Mouse (Mus musculus) midbrain, embryonic 16.5 days (tissue): ENCODE measurements around the gene Rps19. TPM values are rescaled to one million over a fixed set of nuclear protein-coding genes. Genes with fewer than 3 reads are reported as not detected.

Experiments
- ATAC-seq: fragments of 200-750 bp; cut with Nextera tagmentation; 2 replicates; pipeline ENCODE4 v1.8.0; 2017; ENCODE audit warnings: moderate TSS enrichment
- H3K27ac ChIP-seq: fragments of 300-500 bp; sonication (generic); 2 replicates; pipeline ENCODE4 v1.5.1; 2014; ENCODE audit warnings: mild to moderate bottlenecking, low read length, mixed read lengths
- H3K27me3 ChIP-seq: fragments of 300-500 bp; sonication (generic); 2 replicates; pipeline ENCODE4 v1.6.1; 2014; ENCODE audit warnings: low read depth, low read length, mixed read lengths; ENCODE audit not compliant: control insufficient read depth, insufficient read depth
- H3K36me3 ChIP-seq: fragments of 300-500 bp; sonication (generic); 2 replicates; pipeline ENCODE4 v1.6.1; 2014; ENCODE audit warnings: mild to moderate bottlenecking, low read length, moderate library complexity, mixed read lengths; ENCODE audit not compliant: control insufficient read depth, insufficient read depth
- H3K4me1 ChIP-seq: fragments of 300-500 bp; sonication (generic); 2 replicates; pipeline ENCODE4 v1.6.1; 2014; ENCODE audit warnings: mild to moderate bottlenecking, low read length, mixed read lengths; ENCODE audit not compliant: control insufficient read depth, insufficient read depth
- H3K4me2 ChIP-seq: fragments of 300-500 bp; sonication (generic); 2 replicates; pipeline ENCODE4 v1.6.1; 2014; ENCODE audit warnings: mild to moderate bottlenecking, low read length, mixed read lengths
- H3K4me3 ChIP-seq: fragments of 300-500 bp; sonication (generic); 2 replicates; pipeline ENCODE4 v1.5.1; 2014; ENCODE audit warnings: low read depth, mild to moderate bottlenecking, low read length, moderate library complexity, mixed read lengths
- H3K9ac ChIP-seq: fragments of 300-500 bp; sonication (generic); 2 replicates; pipeline ENCODE4 v1.6.1; 2014; ENCODE audit warnings: low read depth, low read length, mixed read lengths
- H3K9me3 ChIP-seq: fragments of 300-500 bp; sonication (generic); replicated peaks from 2 replicates; pipeline ENCODE4 v1.6.1; 2014; ENCODE audit warnings: mild to moderate bottlenecking, low read length, mixed read lengths; ENCODE audit not compliant: control insufficient read depth, poor library complexity, severe bottlenecking
- WGBS: fragments of 180-500 bp; shearing (Covaris S2); extraction: QIAGEN DNeasy Blood & Tissue Kit; methylation state at CpG from one replicate; pipeline ENCODE4 v1.1.7; 2014; 5-methylcytosine and 5-hydroxymethylcytosine counted together
- polyA plus RNA-seq: library from polyadenylated mRNA; unstranded; fragments of >200 nt; fragmentation: Nextera tagmentation; extraction: Ambion mirVana; gene quantifications from 2 replicates; pipeline ENCODE4 v1.2.1, GENCODE M21; 2015

Rps19 gene
- polyA plus RNA-seq, 1 experiment from 2014 or later: 1,058 TPM

DNA sequence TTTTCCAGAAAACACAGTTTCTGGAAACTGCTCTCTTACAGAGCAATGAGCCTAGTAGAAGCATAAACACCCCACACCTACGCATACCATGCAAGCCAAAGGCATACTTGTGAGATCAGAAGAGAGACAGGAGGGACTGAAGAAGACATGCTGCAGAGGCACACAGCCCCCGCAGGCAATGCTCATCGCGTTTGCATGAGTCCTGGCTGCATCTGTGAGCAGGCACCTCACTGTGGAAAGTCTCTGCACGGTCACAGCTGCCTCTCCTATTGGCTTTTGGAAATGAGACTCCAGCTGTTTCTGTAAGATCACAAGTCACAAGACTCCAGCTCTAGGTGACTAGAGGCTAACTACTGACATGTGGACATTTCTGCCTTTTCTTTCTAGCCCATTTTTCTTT, 34.0 kb upstream of the Rps19 start:
- H3K36me3 ChIP-seq: no peaks in the 10 kb centered on the region
- H3K27me3 ChIP-seq: no peaks in the 10 kb centered on the region
- WGBS: 22% methylated on average over 5 of the region's 5 CpGs
- no peak overlapping the region for H3K9ac ChIP-seq
- ATAC-seq: no peak
- H3K27ac ChIP-seq: no peak overlapping the region
- no peak overlapping the region for H3K4me2 ChIP-seq
- no peaks in the 10 kb centered on the region; the same call in 1 of the 2 replicates for H3K4me1 ChIP-seq
- H3K4me3 ChIP-seq: no peak overlapping the region
- H3K9me3 ChIP-seq: no peaks in the 10 kb centered on the region

DNA sequence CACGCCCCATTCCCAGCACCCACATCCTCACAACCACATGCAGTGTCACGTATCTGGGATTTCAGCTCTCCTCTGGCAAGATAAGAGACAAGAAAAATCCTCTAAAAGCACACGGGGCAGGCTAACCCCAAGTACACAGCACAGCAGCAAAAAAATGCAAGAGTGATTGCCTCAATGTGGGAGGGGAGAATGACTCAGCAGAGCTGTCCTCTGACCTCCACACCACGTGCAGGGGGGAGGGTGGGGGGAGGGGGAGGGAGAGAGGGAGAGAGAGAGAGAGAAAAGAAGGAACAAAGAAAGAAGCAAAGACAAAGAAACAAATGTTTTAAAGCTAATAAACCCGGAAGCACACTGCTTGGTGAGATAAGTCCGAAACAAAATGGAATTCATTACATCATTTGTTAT, 33.3 kb upstream of the Rps19 start:
- H3K4me3 ChIP-seq: no peak overlapping the region
- no peak for ATAC-seq
- H3K27ac ChIP-seq: no peak overlapping the region
- H3K4me2 ChIP-seq: no peak overlapping the region
- no peak overlapping the region for H3K9ac ChIP-seq
- 39% methylated on average over 6 of the region's 6 CpGs for WGBS
- no peaks in the 10 kb centered on the region for H3K27me3 ChIP-seq
- no peaks in the 10 kb centered on the region for H3K4me1 ChIP-seq
- H3K36me3 ChIP-seq: no peaks in the 10 kb centered on the region
- H3K9me3 ChIP-seq: no peaks in the 10 kb centered on the region

DNA sequence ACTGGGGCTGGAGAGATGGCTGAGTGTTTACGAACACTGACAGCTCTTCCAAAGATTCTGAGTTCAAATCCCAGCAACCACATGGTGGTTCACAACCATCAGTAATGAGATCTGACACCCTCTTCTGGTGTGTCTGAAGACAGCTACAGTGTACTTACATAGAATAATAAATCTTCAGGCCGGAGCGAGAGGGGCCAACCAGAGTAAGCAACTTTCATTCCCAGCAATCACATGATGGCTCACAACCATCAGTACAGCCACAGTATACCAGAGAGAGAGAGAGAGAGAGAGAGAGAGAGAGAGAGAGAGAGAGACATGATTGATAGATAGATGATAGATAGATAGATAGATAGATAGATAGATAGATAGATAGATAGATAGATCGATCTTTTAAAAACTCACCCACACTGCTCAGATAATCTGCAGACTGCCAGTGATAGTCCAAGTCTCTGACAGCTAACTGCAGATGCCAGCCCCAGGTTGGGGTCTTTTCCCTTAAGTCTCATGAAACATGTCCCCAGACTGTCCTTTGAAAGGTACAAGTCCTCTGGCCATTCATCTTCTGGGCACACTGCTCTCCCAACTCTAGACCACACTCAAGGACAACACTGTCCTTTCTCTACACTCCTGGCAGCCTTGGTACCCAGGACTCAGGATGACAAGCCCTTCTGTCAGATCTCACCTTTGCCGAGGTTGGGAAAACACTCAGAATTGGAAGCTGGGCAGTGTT, 32.4 kb upstream of the Rps19 start:
- Histone ChIP-seq H3K4me3 (no peak overlapping the region), H3K9ac (no peak overlapping the region), H3K4me1 (no peaks in the 10 kb centered on the region), H3K9me3 (no peaks in the 10 kb centered on the region), H3K4me2 (no peak overlapping the region), H3K36me3 (no peaks in the 10 kb centered on the region), H3K27me3 (no peaks in the 10 kb centered on the region), H3K27ac (no peak overlapping the region)
- 91% methylated on average over 5 of the region's 5 CpGs for WGBS
- no peak for ATAC-seq

DNA sequence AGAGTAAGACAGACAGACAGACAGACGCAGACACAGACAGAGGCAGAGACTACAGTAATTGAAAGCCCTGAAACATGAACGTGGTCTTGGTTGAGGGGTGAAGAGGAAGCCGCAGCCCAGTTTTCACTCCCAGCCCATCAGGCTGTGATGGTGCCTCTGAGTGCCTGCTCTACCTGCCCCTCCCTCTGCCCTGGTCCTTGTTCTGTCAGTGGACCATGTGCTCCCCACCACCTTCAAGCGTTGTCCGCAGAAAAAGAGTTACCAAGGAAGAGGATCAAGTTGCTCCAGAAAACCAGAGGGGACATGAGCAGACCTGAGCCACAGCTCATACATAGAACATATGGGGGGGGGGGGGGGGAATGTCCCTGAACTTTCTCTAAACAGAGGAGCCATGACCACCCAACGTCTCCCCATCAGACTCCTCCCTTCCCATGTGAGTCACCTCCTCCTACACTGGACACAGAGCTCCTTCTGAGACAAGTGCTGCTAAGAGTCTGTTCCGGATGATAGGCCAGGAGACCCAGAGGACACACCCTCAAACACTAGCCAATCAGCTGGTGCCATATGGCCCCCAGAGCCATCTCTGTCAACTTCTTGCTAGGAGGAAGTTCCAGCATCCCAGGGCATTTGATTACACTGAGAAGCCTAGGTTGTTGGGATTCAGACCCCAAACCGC, 31.5 kb upstream of the Rps19 start:
- Histone ChIP-seq H3K9ac (no peak overlapping the region), H3K4me1 (no peaks in the 10 kb centered on the region), H3K9me3 (no peaks in the 10 kb centered on the region), H3K4me3 (no peak overlapping the region), H3K27ac (no peak overlapping the region), H3K27me3 (no peaks in the 10 kb centered on the region), H3K36me3 (no peaks in the 10 kb centered on the region), H3K4me2 (no peak overlapping the region)
- no peak for ATAC-seq
- 81% methylated on average over 8 of the region's 8 CpGs for WGBS

DNA sequence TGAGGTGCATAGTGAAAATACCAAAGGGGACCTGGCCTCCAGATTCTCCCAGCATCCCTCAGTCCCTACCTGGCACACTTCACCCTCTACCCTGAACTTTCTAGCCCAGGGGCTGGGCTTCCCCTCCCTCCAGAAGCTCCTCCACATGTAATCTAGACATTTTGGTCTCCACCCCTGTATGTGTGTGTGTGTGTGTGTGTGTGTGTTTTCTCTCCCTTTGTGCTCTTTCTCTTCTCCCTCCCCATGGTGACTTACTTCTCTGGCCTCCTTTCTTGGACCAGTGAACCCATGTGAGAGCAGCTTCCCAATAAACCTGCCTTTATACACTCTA, 31.0 kb upstream of the Rps19 start:
- no peak for ATAC-seq
- no peak overlapping the region for H3K9ac ChIP-seq
- H3K4me3 ChIP-seq: no peak overlapping the region
- no peaks in the 10 kb centered on the region for H3K4me1 ChIP-seq
- no peaks in the 10 kb centered on the region for H3K36me3 ChIP-seq
- H3K27me3 ChIP-seq: no peaks in the 10 kb centered on the region
- no peak overlapping the region for H3K27ac ChIP-seq
- no peak overlapping the region for H3K4me2 ChIP-seq
- no peaks in the 10 kb centered on the region for H3K9me3 ChIP-seq

DNA sequence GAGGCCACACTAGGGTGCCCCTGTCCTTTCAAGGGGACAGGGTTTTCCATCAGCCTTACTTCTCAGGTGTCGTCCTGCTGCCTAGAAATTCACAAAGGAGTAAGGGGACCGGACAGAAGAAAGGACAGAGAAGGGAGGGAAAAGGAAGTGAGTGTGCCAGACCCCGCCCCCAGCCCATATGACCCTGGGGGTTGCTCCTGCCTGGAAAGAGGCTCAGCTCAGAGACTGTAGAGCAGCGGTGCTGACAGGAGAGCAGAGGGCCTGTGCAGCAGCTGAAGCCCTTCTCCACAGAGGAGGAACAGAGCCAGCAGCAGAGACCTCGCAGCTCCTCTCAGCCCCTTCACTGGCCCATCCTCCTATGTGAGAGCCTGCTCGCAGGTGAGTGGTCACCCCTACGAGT, 30.5 kb upstream of the Rps19 start:
- no peaks in the 10 kb centered on the region for H3K27me3 ChIP-seq
- no peaks in the 10 kb centered on the region for H3K4me1 ChIP-seq
- no peaks in the 10 kb centered on the region for H3K9me3 ChIP-seq
- H3K4me3 ChIP-seq: no peak overlapping the region
- H3K4me2 ChIP-seq: no peak overlapping the region
- no peak for ATAC-seq
- H3K36me3 ChIP-seq: no peaks in the 10 kb centered on the region
- no peak overlapping the region for H3K27ac ChIP-seq
- no peak overlapping the region for H3K9ac ChIP-seq
- WGBS: 62% methylated on average over 7 of the region's 7 CpGs

DNA sequence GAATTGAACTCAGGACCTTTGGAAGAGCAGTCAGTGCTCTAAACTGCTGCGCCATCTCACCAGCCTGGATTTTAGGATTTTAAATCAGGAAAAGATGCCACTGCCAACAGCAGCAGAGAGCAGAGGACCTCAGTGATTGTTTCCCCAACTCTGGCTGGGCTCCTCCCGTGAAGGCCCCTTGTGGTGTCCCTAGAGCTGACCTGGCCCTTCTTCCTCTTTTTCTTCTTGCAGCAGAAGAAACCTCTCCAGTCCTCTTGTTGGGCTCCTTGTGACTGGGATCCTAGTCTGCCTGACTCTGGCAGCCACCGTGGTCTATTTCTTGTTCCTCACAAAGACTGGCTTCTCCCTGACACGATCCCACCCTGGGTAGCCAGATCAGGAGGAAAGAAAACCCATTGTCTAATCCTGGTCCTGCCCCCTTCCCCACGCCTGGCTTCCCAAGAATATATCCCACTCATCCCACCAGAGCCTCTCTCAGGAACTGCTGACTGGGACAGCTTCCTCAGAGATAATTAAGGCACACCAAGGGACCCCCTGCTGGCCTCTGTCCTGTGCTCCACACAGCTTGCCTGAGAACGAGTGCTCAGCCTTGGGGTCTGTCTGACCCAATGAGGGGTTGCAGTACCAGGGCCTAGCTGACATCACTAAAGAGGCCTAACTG, 27.6 kb upstream of the Rps19 start:
- Histone ChIP-seq H3K4me2 (no peak overlapping the region), H3K9ac (no peak overlapping the region), H3K36me3 (no peaks in the 10 kb centered on the region), H3K27ac (no peak overlapping the region), H3K4me1 (no peaks in the 10 kb centered on the region), H3K27me3 (no peaks in the 10 kb centered on the region), H3K4me3 (no peak overlapping the region), H3K9me3 (no peaks in the 10 kb centered on the region)
- no peak for ATAC-seq
- WGBS: 32% methylated on average over 6 of the region's 6 CpGs

DNA sequence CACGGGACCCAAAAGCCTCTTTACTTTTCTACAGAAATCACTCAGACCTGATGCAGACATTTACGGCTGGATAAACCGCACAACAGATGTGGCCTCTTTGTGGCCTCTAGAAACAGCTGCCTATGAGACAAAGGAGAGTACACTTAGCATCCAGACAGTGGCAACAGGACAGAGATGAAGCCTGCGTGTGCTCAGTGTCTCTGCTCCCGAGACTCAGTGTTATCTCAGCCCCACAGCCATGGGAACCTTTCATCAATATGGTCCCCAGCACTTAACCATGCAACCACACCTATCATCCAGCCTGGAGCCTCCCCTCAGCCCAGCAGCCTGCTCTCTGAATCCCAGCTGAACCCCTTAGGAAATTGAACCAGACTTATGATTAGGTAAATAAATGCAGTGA, 24.9 kb upstream of the Rps19 start:
- Histone ChIP-seq H3K36me3 (no peaks in the 10 kb centered on the region), H3K27ac (no peak overlapping the region), H3K27me3 (no peaks in the 10 kb centered on the region), H3K9me3 (no peaks in the 10 kb centered on the region), H3K4me2 (no peak overlapping the region), H3K9ac (no peak overlapping the region), H3K4me1 (no peaks in the 10 kb centered on the region), H3K4me3 (no peak overlapping the region)
- WGBS: 74% methylated on average over 5 of the region's 5 CpGs
- no peak for ATAC-seq

DNA sequence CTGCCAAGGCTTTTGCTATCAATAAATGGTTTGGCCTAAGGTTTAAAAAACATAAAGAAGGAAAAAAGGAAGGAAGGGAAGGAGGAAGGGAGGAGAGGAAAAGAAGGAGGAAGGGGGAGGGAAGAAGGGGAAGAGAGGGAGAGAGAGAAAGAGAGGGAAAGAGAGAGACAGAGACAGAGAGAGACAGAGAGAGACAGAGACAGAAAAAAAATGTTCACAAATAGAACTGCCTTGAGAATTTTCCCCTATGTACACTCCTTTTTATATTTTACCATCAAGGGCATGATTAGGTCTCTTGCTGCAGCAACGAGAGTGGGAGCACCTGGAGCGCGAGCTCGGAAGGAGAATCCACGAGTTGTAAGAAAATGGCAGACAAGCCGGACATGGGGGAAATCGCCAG, 22.3 kb upstream of the Rps19 start, which contains the start of gene Gm9844:
Gene Gm9844, plus strand, starts transcription at position 301 of the 400 bp plus-strand sequence.
- no peak within 1 kb of the TSS for H3K4me2 ChIP-seq
- no peaks in the 10 kb centered on the region for H3K9me3 ChIP-seq
- H3K9ac ChIP-seq: no peak within 1 kb of the TSS
- 88% methylated on average over 7 of the region's 7 CpGs for WGBS
- H3K4me3 ChIP-seq: no peak within 1 kb of the TSS
- H3K27me3 ChIP-seq: no peaks in the 10 kb centered on the region
- no peaks in the 10 kb centered on the region for H3K36me3 ChIP-seq
- ATAC-seq: no peak
- no peak within 1 kb of the TSS for H3K27ac ChIP-seq
- no peaks in the 10 kb centered on the region for H3K4me1 ChIP-seq
